Mouse (Mus musculus): ENCODE data around the gene Rnpepl1. TPM values are rescaled to one million over a fixed set of nuclear protein-coding genes. Genes with fewer than 3 reads are reported as not detected.
A peak's percentile ranks its signal among the peaks of the same experiment; 100 is the strongest.

Rnpepl1 gene
- polyA plus RNA-seq, 1 experiment: 30.9 TPM

- Histone ChIP-seq H3K27ac (ENCODE audit: insufficient read depth, low read length) (no peak overlapping the region), H3K4me3 (ENCODE audit: insufficient read depth, low read length) (no peak overlapping the region), H3K4me1 (ENCODE audit: control insufficient read depth, insufficient read depth, low read length) (no peaks in the 10 kb centered on the region)
- TF ChIP-seq CTCF (IDR thresholded peaks at IDR 0.05; ENCODE audit: borderline replicate concordance, insufficient read depth, low read length) (no peak), POLR2A (IDR thresholded peaks at IDR 0.05; ENCODE audit: low read depth, low read length) (no peak)
These were observed 4.4 kb downstream of the Rnpepl1 start for GRCm38 (mm10) chr1:92914993-92915392.

GRCm38 (mm10) chr1:92916725-92917124, 6.1 kb downstream of the Rnpepl1 start:
- Histone ChIP-seq H3K4me3 (ENCODE audit: insufficient read depth, low read length) (no peak overlapping the region), H3K4me1 (ENCODE audit: control insufficient read depth, insufficient read depth, low read length) (no peaks in the 10 kb centered on the region), H3K27ac (ENCODE audit: insufficient read depth, low read length) (no peak overlapping the region)
- no peak for TF ChIP-seq POLR2A (IDR thresholded peaks at IDR 0.05; ENCODE audit: low read depth, low read length)
- no peak for TF ChIP-seq CTCF (IDR thresholded peaks at IDR 0.05; ENCODE audit: borderline replicate concordance, insufficient read depth, low read length)

GRCm38 (mm10) chr1:92919151-92919550, 8.6 kb downstream of the Rnpepl1 start:
- Histone ChIP-seq H3K27ac (ENCODE audit: insufficient read depth, low read length) (no peak overlapping the region), H3K4me1 (ENCODE audit: control insufficient read depth, insufficient read depth, low read length) (no peaks in the 10 kb centered on the region), H3K4me3 (ENCODE audit: insufficient read depth, low read length) (no peak overlapping the region)
- no peak for TF ChIP-seq POLR2A (IDR thresholded peaks at IDR 0.05; ENCODE audit: low read depth, low read length)

GRCm38 (mm10) chr1:92919775-92920174, 9.2 kb downstream of the Rnpepl1 start:
- Histone ChIP-seq H3K4me3 (ENCODE audit: insufficient read depth, low read length) (no peak overlapping the region), H3K4me1 (ENCODE audit: control insufficient read depth, insufficient read depth, low read length) (no peaks in the 10 kb centered on the region), H3K27ac (ENCODE audit: insufficient read depth, low read length) (no peak overlapping the region)
- no peak for TF ChIP-seq POLR2A (IDR thresholded peaks at IDR 0.05; ENCODE audit: low read depth, low read length)
- TF ChIP-seq CTCF (IDR thresholded peaks at IDR 0.05; ENCODE audit: borderline replicate concordance, insufficient read depth, low read length): no peak

DNA sequence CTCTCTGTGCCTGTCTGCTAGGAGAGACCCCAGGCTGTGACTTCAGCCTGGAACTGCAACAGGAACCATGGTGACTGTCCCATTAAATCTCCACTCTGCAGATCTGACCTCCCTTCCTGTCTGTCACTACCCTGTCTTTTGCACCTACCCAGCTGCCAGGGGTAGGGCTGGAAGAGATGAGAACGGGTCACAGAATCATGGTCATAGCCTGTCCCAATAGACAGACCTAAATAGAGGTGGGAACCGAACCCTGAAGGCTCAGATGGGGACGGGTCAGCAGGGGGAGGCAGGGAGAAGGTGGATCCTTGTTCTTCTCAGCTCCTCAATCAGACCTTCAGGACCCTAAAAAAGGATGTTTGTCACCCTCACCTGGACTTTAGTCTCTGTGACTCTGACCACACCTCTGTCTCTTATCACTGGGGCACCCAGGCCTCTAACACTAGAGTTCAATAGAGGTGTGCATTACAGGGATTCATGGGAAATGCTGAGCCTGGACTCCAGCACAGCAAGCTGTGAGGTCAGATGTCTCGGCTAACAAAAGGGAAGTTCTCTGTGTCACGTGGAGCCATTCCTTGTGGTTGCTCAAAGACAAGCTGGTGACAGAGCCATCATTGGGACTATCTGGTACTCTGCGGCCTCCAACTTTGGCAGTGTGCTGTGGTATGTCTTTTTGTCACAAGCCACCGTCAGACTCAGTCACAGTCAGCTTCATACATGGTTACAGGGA, 10.1 kb downstream of the Rnpepl1 start:
- Histone ChIP-seq H3K27ac (ENCODE audit: insufficient read depth, low read length) (no peak overlapping the region), H3K4me3 (ENCODE audit: insufficient read depth, low read length) (no peak overlapping the region), H3K4me1 (ENCODE audit: control insufficient read depth, insufficient read depth, low read length) (no peaks in the 10 kb centered on the region)
- TF ChIP-seq POLR2A (IDR thresholded peaks at IDR 0.05; ENCODE audit: low read depth, low read length) (no peak), CTCF (IDR thresholded peaks at IDR 0.05; ENCODE audit: borderline replicate concordance, insufficient read depth, low read length) (no peak)

DNA sequence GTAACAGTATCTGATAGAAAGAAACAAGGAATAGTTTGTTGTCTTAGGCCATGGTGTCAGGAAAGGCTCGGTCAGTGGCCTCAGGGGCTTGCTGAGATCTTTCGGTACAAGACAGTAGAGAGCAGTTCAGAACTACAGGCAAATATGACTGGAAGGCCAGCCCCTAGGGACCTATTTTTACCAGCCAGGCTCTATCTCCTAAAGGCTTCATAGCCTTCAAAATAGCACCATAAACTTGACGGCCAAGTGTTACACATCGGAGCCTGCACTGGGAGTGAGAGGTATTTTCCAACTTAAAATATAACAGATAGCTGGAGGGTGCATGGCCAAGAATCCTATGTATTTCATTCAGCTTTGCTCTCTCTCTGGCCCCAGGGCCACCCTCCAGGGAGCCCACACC, 10.9 kb downstream of the Rnpepl1 start:
- TF ChIP-seq CTCF (IDR thresholded peaks at IDR 0.05; ENCODE audit: borderline replicate concordance, insufficient read depth, low read length) (no peak), POLR2A (IDR thresholded peaks at IDR 0.05; ENCODE audit: low read depth, low read length) (no peak)
- Histone ChIP-seq H3K4me3 (ENCODE audit: insufficient read depth, low read length) (no peak overlapping the region), H3K27ac (ENCODE audit: insufficient read depth, low read length) (no peak overlapping the region), H3K4me1 (ENCODE audit: control insufficient read depth, insufficient read depth, low read length) (no peaks in the 10 kb centered on the region)

DNA sequence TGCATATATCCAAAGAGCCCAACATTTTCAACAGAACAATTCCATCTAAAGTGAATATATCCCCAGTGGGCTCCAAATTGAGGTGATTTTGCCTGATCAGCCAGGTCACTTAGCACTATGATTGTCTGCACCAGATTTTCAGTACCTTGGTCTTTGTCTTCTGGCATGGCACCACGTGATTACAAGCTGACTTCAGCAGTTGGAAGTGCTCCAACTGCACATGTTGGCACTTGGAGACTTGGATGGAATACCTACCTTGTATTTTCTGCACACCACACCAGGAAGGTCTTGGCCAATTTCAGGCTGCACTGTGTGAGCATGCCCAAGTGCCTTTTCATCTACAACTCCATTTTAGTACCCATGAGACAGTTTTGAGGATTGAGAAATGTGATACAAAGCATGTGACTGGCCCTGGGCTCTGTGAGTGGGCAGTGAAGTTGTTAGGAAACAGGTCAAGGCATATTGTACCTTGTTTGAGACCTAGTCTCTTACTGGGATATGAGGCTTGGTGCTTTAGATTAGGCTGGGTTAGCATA, 19.7 kb downstream of the Rnpepl1 start:
- no peak overlapping the region for H3K4me3 ChIP-seq (ENCODE audit: insufficient read depth, low read length)
- no peak for TF ChIP-seq CTCF (IDR thresholded peaks at IDR 0.05; ENCODE audit: borderline replicate concordance, insufficient read depth, low read length)
- no peak for TF ChIP-seq POLR2A (IDR thresholded peaks at IDR 0.05; ENCODE audit: low read depth, low read length)
- H3K27ac ChIP-seq (ENCODE audit: insufficient read depth, low read length): no peak overlapping the region
- H3K4me1 ChIP-seq (ENCODE audit: control insufficient read depth, insufficient read depth, low read length): no peaks in the 10 kb centered on the region

DNA sequence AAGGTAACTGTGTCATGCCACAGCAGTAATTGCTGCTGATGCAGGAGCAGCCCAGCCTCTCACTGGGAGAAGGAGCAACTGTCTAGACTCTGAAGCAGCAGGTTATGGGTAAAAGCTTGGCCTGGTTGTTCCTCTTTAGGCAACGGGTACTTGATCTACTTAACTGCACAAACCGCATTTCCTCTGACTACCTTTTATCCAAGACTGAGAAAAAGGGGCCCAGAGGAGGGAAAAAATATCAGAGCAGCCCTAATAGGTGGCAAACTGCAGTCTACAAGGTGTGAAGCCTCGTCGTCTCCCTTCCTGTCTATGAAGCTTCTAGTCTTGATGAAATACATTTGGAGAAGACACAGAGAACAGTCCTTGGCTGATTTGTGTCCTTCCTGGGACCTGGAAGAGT, 23.0 kb downstream of the Rnpepl1 start:
- no peak for TF ChIP-seq CTCF (IDR thresholded peaks at IDR 0.05; ENCODE audit: borderline replicate concordance, insufficient read depth, low read length)
- TF ChIP-seq POLR2A (IDR thresholded peaks at IDR 0.05; ENCODE audit: low read depth, low read length): no peak; the same call in 1 of the 2 replicates
- peaks cover 4% of the 10 kb centered on the region; the same call in 1 of the 2 replicates for H3K4me1 ChIP-seq (ENCODE audit: control insufficient read depth, insufficient read depth, low read length)
- peak overlapping the region; percentile 96 for H3K27ac ChIP-seq (ENCODE audit: insufficient read depth, low read length)
- peak overlapping the region; percentile 54 for H3K4me3 ChIP-seq (ENCODE audit: insufficient read depth, low read length)

- TF ChIP-seq CTCF (IDR thresholded peaks at IDR 0.05; ENCODE audit: borderline replicate concordance, insufficient read depth, low read length) (no peak), POLR2A (IDR thresholded peaks at IDR 0.05; ENCODE audit: low read depth, low read length) (peak; percentile 67)
- Histone ChIP-seq H3K4me3 (ENCODE audit: insufficient read depth, low read length) (peak within 1 kb of the TSS; percentile 73), H3K4me1 (ENCODE audit: control insufficient read depth, insufficient read depth, low read length) (peaks cover 4% of the 10 kb centered on the region; the same call in 1 of the 2 replicates), H3K27ac (ENCODE audit: insufficient read depth, low read length) (peak within 1 kb of the TSS; percentile 96)
These were observed 23.7 kb downstream of the Rnpepl1 start, which contains the start of gene Capn10 for GRCm38 (mm10) chr1:92934182-92934827. TSS of gene Capn10 (plus strand) at chr1:92934376.
